Mouse (Mus musculus) brain, adult 2 months (tissue): ENCODE measurements around the gene Defb45.

Experiments
- DNase-seq: peaks from one replicate; pipeline ENCODE4 v3.0.0; 2011; ENCODE audit warnings: low read depth, low spot score

The Defb45 gene

GRCm38 (mm10) chr2:152607746-152608145 lies 8.5 kb upstream of the Defb45 start:
- no peak for DNase-seq

DNA sequence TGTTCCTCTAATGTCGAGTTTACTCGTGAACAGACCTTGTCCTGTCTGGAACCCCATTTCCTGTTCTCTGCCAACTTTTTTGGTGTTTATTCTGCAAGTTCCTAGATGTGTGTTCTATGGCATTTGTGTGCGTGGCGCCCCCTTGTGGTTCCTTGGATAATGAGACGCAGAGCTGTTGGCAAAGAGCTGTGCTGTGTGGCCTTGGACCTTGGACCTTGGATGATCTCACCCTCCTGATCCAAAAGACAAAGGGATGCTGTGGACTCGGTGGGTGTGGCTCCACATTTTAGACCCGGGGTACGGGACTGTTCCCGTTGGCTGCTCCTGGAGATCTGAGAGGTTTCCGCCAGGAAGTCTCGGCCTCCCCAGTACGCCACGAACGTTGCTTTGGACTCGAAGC lies 4.9 kb upstream of the Defb45 start, which contains the start of gene Defb36:
Gene Defb36, plus strand, starts transcription at position 271 of the 400 bp plus-strand sequence.
- DNase-seq = peak; percentile 39

DNA sequence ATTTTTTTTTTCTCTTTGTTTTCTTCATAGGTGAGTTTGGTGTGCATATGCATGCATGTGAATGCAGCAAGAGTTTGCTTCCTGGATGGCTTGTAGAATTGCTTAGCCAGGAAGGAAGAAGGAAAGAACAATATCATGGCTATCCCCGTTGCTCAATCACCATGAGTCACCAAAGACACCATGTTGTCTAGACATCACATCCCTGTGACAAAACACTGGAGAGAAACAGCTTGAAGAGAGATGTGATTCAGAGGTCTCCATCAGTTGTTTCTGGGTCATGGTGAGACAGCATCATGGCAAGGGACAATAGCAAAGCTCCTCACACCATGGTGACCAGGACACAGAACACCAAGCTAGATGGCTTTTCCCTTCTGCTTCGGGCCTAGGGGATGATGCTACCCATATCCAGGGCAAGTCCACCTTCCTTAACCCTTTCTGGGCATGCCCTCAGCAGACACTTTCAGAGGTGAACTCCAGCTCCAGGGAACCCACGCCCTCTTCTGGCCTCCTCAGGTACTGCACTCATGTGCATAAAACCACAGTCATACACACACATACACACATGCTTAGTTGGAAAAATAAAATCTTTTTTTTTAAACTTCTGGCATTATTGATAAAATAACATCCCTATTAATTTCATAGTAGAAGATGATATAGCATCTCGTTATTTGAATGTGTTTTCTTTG lies 2.2 kb upstream of the Defb45 start:
- DNase-seq = no peak

DNA sequence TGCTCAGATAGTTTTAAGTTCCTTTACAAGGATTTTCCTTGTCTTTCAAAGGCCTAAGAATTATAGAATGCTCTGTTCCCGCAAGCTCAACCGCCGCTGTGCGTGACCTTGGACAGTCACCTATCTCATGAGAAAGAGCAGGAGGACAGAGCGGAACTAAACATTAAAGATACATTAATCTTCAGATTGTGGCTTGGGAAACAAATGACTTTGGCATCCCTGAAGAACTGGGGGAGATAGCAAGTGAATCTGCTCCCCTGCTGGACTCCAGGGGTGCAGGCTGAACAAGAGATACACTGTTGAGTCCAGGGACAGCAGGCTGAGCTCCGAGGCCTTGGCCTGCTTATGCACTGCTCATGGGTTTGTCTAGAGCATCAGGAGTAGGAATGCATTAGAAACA lies 877 bp upstream of the Defb45 start:
- DNase-seq = no peak

GRCm38 (mm10) chr2:152589021-152589420 lies 10.2 kb downstream of the Defb45 start:
- DNase-seq = no peak

DNA sequence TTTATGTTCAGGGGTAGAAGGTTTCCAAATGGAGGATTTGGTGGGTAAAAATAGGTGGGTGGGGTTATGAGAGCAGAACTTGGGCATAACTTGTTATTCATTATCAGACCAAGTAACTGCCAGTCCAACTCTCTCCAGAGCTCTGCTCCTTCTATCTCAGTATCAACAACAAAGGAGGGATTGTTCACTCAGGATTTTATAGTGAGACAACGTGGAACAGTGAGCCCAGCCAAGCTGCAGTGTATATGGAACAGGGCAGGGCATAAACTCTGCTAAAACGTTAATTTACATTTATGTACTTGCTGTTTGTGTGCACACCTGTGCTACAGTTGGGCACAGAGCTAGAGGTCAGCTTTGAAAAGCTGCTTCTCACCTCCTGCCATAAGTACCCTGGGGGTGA lies 10.7 kb downstream of the Defb45 start:
- DNase-seq = no peak

- DNase-seq = peak; percentile 21
Measured at GRCm38 (mm10) chr2:152586926-152587560, 12.2 kb downstream of the Defb45 start.

- DNase-seq = no peak
Measured at GRCm38 (mm10) chr2:152580612-152581011, 18.6 kb downstream of the Defb45 start.

- DNase-seq = no peak
Measured at GRCm38 (mm10) chr2:152580107-152580506, 19.1 kb downstream of the Defb45 start, which contains the start of gene Defb19. TSS of gene Defb19 (minus strand) at chr2:152580312.

DNA sequence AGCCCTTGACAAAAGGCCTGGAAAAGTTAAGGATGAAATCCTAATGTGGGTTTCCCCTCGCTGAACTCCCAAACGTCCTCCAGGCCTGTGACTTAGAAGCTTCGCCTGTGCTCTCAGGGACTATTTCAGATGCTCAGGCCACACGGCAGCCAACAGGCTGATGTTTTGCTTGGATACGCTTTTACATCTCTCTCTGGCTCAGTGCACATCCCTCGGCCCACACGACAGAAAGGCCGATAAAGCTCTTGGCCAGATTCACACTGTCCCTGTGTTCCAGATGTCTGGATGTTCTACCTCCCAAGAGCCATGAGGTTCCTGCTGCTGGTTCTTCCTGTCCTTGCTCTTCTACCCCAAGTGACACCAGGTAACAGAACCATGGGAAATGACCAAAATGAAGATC lies 25.7 kb downstream of the Defb45 start:
- DNase-seq = no peak

DNA sequence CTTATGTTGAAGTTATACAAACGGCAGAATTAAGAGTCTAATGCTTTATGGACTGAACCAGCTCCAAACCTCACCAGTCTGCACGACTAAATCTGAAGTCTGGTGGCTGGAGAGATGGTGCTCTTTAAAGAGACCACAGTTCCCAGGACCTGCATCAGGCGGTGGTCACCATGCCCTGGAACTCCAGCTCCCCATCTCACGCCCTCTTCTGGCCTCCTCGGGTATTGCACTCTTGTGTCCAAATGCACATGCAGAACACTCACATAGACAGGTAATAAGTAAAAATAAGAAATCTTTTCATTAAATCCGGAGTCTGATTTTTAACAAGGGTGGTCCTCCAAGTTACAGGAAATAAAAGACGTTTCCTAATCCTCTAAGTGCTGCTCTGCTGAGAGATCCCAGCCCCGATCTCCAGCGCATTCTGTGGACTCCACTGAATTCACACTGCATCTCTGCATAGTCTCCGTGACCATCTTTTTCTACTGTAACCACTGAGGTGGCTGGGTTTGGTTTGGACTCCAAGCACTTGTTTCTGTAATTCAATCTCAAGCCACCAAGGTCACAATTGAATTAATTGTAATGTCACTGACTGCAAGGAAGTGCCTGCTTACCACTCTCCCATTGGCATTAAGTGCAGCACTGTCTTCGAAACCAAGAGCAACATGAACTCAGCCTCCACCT lies 26.9 kb downstream of the Defb45 start, which contains the start of gene Defb21:
Gene Defb21, plus strand, starts transcription at position 631 of the 681 bp plus-strand sequence.
- DNase-seq = no peak

- DNase-seq = no peak
Measured at GRCm38 (mm10) chr2:152570313-152570712, 28.9 kb downstream of the Defb45 start.

- DNase-seq = no peak
Measured at GRCm38 (mm10) chr2:152569881-152570280, 29.3 kb downstream of the Defb45 start.

GRCm38 (mm10) chr2:152569038-152569437 lies 30.2 kb downstream of the Defb45 start, which contains the start of gene Gm17416:
TSS of gene Gm17416 (plus strand) at chr2:152569338.
- no peak for DNase-seq

GRCm38 (mm10) chr2:152556655-152557054 lies 42.5 kb downstream of the Defb45 start:
- DNase-seq = no peak

DNA sequence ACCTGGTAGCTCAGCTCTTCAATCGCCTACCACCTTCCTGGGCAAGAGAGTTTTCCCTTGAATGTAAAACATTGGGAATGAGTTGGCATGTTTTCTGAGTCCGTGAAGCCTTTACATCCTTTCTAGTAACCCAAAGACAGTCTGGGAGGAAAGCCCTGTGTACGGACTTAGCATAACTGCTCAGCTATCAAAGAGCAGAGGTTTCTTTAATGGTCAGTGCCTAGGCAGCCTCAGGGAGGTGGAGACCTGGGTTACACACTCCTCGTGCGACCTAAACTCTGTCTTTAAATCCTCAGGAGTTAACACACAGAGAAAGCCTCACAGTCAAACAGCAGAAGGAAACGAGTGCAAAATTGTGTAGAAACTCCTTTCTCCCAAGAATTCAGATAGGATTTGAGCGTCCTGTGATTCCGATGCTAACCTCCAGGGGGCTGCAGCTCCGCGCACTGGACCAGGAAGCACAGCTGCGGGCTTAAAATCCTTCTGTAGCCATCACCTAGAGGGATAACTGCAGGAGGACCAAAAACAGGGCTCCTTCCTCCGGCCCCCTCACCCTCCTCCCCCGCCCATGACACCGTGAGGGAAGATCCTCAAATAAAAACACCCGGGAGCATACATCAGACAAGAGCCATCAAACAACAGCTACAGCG lies 45.3 kb downstream of the Defb45 start:
- peak; percentile 79 for DNase-seq

DNA sequence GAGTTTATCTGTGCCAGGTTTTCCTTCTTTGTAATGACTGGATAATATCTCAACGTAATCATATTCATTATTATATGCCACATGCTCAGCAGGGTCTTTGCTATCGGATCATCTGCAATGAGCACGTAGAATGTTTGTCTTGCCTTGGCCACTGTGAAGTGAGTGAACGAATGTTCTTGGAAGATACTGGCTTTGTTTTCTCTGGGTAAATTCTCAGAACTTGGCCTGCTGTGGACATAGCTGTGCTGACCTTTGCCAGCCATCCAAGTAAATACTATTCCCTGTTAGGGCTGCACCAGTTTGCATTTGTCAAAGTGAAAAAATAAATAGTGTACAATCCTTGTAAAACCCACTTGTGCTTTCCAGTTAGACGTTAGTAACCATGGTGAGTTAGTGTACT lies 51.1 kb downstream of the Defb45 start:
- DNase-seq = no peak

DNA sequence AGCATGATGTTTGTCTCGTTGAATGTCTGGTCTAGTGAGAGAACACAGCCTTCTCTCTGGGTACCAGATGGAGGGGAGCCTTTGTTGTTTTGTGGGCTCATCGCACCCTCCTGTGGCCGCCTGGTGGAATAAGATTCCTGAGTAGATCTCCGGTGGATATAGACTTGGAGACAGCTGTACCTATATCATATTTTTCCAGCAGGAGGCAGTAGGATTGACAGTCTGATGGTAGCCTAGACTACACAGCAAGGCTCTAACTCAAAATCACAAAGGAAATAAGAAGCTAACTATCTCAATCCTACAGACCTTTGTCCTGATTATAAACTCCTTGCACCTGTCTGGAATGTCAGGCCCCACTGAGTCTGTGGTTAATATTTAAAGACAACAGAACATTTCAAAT lies 54.5 kb downstream of the Defb45 start:
- peak; percentile 80 for DNase-seq

- DNase-seq = no peak
Measured at GRCm38 (mm10) chr2:152543478-152543877, 55.7 kb downstream of the Defb45 start.
